Mouse (Mus musculus) CD4-positive helper T cell, adult 2 months (primary cell): ENCODE measurements around the gene Lcmt1.

Experiments
- DNase-seq: peaks from one replicate; pipeline ENCODE4 v3.0.0-alpha.2; 2012; ENCODE audit warnings: low read depth, missing footprints, low spot score

Gene Lcmt1

DNA sequence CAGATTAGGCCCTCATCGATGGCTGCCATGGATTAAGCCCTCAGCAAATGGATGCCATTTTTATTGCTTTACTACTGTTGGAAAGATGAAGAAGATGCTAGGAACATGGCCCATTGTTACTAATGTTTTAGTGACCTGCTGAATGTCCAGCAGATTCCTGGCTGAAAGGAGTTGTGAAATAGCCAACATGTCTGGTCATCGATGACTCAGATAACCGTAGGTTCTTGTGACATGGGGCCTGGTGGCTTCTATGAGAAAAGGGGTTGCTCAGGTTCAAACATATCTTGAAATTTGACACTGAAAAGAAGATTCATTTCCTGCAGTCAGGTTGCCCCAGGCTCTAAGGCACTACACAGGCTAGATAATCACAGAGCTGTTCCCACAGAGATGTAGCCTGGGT, 85.5 kb downstream of the Lcmt1 start:
- no peak for DNase-seq

DNA sequence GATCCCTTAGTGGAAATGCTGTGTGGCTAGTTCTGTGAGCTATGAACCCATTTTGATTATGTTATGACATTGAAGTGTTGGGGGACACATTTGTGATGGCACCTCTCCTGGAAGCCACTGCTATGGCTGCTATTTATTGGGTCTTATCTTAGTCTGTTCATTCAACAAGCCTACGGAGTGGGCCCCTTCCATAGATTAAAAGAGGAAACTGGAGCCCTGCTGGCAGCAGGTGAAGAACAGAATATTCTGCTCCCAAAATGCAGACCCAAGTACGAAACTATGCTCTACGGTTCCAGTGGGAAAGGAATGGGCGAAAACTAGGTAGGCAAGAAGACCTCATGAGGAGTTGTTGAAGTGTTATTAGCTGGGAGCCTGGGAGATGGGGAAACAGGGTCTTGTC, 88.7 kb downstream of the Lcmt1 start:
- DNase-seq = no peak

DNA sequence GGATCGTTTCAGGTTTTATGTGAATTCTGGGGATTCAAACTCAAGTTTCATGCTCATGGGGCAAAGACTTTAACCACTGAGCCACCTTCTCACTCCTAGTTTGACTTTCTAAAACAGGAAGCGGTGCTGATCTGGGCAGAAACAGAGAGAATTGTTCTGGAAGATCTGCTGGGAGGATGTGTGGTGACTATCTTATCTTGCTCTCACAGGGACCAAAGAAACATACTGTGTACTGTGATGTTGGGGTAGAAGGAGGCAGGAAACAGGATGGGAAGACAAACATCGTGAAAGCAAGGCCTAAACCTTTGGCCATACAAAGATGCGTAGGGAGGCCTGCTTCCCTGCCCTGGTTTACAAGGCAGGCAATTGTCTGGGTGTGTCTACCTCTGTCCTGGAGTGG, 89.7 kb downstream of the Lcmt1 start:
- no peak for DNase-seq

DNA sequence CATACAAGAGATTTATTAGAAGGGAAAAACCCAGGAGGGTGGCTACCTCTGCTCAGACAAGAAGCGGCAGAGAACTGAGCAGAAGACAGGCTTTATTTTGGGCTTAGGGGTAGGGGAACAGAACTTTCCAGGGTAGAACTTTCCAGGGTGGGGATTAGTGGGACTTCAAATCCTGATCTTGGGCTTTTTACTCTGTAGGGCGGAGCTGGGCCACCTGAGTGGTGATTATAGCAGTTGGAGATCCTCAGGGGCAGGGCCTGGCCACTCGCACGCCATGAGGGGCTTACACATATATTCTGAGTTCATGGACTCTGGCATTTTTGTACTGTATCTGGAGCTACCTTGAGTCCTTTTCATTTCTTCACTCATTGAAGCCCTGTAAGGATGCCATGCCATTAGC, 91.7 kb downstream of the Lcmt1 start:
- DNase-seq = no peak

DNA sequence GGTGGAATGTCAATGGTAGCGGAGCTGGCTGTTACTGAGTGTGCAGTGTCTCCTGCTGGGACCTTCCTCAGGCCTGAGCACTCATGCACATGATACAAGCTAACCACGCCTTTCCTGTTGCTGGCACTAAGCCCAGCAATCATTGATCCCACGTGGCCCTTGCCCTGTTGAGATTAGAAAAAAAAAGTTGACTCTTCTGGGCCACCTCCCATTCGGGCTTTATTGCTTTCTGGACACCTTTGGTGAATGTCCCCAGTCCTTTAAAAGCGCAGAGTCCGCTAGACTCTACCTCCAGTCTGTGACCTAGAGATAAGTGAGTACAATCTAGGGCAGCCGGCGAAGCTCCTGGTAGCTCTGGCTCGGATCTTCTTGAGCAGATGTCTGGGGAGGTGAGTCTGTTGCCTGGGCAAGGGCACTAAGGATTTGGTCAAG, 92.5 kb downstream of the Lcmt1 start, which contains the start of gene Aqp8:
Gene Aqp8 (plus strand): TSS at position 222 of the 432 bp plus-strand sequence.
- no peak for DNase-seq

DNA sequence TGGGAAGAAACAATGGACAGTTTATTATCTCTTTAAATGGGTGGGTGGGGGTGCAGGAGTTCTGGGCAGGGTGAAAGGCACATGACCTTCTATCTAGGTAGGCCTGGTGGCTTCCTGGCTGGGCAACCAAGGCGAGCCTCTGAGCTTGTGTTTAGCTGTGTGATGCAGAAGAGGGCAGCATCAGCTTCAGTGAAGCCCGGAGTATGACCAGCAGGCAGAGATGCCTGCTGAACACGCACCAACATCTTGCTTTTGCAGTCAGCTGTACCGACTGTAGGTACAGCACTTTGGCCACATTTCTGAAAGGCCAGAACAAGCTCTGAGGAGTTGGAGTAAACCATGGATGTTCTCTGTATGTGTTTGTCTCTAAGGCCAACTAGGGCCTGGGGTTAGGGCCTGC, 94.0 kb downstream of the Lcmt1 start:
- no peak for DNase-seq

DNA sequence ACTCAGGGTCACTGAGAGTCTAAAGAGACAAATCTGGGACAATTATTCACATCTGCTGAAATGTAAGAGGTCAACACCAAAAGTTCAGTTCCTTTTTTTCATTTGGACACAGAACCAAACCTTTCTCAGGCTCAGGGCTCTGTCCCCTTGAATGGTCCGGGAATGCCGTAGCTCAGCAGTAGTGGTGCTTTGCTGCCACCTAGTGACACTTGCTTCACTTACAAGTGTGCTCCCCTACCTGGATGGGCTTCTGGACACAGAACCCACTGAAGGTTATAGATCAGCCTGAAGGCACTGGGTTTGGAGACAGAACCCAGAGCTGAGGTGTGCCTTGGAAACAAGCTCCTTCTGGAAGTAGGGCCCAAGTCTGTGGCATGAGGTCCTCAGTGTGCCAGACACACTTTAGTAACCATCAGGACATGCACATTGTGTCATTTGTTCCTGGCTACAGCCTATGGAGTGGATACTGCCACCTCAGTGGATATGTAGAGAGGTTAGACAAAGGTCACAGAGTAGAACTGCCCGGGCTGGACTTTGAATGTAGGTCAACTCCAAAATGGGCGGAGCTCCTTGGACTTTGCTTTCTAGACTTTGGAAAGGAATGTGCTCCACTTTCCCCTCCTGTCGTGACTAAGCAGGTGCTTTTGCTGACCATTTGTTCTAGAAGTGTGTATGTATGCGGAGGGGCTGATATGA, 96.3 kb downstream of the Lcmt1 start:
- DNase-seq = peak; percentile 45

DNA sequence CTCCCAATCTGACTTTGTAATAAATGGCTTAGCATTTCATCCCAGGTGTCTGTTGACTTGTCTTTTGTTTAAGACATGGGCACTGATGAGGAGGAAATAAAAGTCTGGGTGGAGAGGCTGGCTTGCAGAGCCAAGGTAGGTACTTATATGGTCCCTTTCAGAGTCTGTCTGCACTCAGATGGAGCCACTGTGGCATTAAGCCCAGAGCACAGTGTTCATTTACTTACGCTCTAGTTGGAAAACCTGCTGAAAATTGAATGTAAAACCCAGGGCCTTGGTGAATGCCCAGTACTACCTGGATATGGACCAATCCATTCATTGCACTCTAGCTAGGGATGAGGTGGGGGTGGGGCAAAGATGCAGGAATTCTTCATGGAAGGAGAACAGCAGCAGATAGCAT, 98.4 kb downstream of the Lcmt1 start:
- no peak for DNase-seq
